Mouse (Mus musculus): Measurements from ENCODE around the gene Pias3.
"Not testable (repeated sequence)": the region's sequence is repeated elsewhere in the genome, so short reads cannot be mapped to it uniquely, and the experiment has no call there.

Pias3 gene

DNA sequence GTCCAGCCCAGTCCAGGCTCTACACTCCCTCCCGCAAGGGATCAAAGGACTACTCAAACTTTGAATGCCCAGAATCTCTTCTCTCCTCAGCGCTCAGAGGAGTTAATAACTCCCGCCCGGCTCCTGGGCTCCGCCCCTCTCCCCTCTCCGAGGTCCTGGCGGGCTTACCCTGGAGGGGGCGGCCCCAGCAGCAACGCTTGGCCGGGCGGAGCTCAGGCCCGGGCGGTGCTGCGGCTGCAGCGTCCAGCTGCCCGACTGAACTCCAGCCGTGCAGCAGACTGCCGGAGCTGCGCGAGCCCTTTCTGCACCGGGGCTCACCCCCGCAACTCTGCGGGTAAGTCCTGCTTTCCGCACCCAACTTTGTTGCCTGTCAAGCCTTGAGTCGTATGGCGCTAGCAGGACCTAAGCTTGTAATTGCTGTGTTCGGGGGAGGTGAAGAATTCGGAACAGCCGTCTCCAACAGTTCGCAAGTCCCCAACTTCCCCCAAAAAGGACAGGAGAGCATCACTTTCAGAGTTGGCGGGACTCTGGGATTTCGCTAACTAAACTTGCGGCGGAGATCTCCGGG lies at the start of gene Pias3:
Gene Pias3, plus strand, starts transcription at position 187 of the 568 bp plus-strand sequence.
- in situ Hi-C loops (cut with MboI, MseI): no loop called here

DNA sequence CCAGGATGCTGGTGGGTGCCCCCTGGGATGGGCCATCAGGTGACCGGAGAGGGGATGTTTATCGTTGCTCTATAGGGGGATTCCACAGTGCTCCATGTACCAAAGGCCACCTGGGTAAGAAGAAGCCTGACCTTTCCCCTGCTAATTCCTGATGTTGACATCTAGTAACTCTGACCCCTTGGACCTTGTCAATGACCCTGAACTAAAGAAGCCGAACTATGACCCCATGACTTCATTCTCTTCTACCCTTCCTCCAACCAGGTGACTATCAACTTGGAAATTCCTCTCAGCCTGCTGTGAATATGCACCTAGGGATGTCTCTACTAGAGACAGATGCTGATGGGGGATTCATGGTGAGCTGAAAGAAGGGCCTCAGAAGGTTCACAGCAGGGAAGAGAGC lies 48.8 kb upstream of the Pias3 start:
- in situ Hi-C loops (cut with MboI, MseI): no loop called here

DNA sequence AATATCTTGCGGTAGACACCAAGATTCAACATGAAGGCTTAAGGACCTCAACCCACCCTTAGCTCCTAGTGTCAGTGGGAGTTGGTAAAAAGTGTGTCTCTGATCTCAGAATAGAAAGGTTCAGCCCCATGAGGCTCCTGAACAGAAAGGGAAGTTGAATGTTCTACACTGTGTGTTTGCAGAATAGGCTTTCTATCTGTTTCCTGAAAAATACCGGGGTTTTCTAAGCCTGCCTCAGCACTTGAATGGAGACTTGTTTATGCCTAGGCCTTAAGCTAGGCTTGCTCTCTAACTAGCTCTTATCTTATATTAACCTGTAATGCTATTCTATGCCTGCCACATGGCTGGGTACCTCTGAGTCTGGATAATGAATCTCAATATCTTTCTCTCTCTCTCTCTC lies 35.3 kb upstream of the Pias3 start:
- in situ Hi-C loops (cut with MboI, MseI): no loop called here

DNA sequence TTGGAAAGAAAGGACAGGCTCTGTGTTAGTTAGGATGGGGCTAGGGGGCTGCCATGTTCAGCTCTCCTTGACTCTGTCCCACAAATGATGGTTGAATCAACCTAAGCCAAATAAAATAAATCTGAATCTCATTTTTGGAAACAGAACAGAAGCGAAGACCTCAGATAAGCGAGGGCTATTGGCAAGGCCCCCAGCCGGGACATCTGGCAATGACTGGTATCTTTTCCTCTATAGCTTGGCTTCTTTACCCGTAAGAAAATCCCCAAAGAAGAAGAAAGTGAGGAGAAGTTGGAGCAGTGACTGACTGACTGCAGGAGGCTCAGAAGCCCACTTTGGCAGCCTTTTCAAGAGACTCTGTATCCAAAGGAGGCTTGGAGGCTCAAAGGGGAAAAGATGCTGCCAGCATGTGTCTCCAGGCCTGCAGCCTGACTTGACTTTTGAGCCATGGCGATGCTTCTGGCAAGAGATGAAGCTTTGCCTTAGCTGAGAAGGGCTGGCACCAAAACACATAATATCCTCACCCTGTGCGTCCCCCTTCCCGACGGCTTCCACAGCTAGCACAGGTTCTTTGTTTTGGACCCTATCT lies 33.4 kb upstream of the Pias3 start:
- in situ Hi-C loops (cut with MboI, MseI): no loop called here

DNA sequence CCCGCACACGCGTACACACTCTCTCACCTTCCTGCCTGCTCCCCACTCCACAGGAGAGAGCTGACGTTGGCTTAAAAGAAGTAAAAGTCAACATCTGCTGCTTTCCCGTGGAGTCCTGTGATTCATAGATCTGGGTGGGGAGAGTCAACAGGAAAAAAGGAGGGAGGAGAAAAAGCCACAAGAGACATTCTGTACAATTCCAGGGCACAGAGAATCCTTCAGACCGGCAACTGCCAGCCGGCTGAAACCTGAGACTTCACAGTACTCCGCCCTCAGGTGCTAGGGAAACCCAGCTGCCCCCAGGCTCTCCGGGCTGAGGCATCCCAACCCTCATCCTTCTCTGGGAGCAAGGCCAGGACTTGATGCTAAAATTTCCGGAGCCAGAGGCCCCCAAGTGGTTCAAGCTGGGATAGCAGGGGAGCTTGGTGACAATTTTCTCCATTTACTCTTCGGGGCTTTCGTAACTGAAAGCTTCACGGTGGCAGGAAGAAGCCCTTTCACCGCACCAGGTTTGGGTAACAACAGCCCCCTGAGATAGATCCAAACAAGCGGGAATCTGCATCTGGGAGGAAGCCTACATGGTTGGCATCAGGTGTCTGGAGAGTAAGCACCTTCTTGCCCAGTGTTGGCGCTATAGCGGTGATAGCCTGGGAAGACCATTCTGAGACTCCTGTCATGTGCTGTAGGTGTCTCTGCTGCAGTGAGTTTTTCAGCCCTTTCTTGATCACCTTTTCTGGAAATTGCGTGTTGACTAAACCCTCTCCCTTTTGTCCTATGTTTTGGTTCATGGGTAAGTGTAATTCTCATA lies 32.5 kb upstream of the Pias3 start:
- in situ Hi-C loops (cut with MboI, MseI): no loop called here

DNA sequence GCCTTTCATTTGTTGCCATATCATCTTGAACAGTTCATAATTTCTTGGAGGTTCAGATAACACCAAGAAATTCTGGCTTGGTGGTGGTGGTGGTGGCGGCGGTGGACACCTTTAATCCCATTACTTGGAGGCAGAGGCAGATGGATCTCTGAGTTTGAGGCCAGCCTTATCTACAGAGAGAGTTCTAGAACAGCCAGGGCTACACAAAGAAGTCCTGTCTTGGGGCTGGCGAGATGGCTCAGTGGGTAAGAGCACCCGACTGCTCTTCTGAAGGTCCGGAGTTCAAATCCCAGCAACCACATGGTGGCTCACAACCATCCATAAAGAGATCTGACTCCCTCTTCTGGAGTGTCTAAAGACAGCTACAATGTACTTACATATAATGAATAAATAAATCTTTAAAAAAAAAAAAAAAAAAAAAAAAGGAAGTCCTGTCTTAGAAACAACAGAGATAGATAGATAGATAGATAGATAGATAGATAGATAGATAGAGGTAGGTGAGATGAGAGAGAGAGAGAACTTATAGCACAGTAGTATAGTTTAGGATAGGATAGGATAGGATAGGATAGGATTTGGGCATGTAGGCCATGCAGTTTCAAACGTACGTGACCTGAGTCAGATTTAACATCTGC lies 30.3 kb upstream of the Pias3 start:
- in situ Hi-C loops (cut with MboI, MseI): not testable (repeated sequence)

DNA sequence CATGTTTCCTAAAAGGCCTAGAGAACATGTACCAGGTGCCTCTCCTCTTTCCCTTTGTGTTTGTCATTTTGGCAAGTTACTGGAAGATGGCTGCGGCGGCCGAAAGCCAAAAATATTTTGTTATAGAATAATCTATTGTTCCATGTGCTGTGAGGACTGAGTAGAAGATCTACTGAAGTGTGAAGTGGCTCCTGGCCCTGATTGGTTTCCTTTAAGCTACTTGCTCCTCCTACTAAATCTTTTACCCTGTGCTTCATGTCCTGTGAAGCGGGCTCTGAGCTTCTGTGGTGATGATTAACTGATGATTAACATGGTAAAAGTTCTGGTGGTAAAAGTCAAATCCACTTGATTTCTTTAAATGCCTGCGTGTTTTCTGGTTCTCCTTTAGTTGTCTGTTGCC lies 29.3 kb upstream of the Pias3 start:
- in situ Hi-C loops (cut with MboI, MseI): no loop called here

DNA sequence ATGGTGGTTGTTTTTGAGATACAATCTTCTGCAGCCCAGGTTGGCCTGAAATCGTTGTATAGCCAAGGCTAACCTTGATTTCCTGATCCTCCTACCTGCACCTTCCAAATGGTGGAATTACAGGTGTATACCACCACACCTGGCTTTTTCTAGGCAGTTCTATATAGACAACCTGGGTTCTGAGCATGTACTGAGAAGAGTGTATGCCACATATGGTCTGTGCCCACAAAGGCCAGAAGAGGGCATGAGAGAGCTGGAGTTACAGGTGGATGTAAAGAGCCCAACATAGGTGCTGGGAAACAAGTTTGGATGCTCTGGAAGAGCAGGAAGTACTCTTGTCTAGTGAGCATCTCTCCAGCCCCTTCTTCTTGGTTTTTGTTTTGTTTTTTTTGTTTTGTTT lies 28.9 kb upstream of the Pias3 start:
- in situ Hi-C loops (cut with MboI, MseI): no loop called here

DNA sequence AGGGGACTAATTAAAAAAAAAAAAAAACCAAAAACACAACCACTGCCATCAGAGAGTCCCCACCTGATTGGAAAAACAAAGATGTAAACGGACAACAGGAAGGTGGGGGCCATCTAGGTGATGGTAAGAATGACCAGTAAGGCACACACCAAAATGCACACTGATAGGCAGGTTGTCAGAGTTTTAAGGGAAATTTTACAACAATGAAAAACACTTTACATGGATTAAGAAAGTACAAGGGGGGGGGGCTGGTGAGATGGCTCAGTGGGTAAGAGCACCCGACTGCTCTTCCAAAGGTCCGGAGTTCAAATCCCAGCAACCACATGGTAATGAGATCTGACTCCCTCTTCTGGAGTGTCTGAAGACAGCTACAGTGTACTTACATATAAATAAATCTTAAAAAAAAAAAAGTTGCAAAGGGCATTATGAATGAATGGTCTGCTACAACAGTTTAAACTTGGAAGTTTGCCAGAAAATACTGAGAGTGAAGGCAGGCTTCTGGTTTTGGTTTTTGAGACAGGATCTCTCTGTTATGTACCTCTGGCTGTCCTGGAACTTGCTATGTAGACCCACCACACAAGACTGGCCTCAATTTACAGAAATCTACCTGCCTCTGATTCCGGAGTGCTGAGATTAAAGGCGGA lies 27.6 kb upstream of the Pias3 start:
- in situ Hi-C loops (cut with MboI, MseI): no loop called here

DNA sequence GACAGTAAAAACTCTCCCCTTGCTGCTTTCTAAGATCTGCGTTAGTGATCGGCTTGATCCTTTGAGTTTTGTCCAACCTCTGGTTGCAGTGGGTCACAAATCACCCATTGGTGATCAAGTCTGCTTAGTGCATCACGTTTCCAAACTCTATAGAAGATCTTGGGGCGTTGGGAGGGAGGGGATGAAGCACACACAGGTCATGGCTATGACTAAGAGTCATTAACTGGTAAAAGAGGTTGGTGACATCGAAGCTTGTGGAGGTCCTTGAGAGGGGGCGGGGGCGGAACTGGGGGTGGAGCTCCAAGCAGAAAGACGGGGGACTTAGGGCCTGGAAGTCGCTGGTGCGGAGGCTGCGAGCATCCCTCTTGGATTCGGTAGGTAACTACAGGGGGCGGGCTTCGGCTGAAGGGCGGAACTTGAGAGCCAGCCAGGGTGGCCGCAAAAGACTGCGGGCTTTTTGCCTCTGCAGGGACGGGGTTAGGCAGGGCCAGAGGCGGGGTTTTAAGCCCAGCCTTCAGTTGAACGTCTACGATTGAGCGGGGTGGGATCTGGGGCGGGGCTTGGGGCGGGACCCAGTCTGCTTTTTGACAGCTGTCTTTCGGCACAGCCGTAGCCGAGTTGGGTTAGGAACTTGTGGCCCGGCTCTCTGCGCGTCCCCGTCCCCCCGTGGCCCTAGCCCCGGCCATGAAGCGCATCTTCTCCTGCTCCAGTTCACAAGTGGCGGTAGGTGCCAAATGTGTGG lies 26.3 kb upstream of the Pias3 start, which contains the start of gene Ankrd35:
Gene Ankrd35, plus strand, starts transcription at position 405 of the 742 bp plus-strand sequence.
- in situ Hi-C loops (cut with MboI, MseI): no loop called here

DNA sequence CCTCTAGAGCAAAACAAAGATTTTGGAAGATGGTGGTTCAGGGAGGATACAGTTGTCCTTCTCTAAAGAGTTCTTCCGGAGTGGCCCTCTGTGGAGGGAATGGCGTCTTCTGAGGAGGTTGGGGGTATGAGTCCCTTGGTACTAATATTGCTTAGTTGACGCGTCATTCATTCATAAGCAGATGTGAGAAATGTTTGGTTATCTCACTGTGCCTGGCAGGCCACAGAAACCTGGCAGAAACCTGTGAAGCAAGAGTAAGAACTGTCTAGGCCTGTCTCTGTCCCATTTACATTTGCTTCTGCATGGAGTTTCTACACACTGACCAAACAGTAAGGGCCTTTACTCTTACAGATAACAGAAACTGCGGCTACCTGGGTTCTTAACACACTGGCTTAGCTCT lies 24.7 kb upstream of the Pias3 start:
- in situ Hi-C loops (cut with MboI, MseI): no loop called here

DNA sequence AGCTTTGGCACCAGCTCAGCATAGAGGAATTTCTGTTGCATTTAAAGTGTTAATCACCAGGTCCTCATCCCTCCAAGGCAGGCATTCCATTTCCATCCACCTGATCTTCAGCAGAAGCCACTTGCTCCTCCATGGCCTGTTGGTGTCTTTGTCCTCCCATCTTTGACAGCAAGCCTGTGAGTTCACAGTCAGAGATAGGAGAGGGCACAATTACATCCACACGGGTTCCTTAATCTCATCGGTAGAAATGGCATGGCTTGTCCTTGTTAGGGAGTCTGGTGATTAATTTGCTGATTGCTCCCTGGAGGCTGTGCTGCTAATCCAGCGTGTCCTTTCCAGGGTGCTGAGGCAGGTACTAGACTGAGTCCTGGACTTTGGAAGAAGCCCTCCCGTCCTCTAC lies 22.7 kb upstream of the Pias3 start:
- in situ Hi-C loops (cut with MboI, MseI): no loop called here

DNA sequence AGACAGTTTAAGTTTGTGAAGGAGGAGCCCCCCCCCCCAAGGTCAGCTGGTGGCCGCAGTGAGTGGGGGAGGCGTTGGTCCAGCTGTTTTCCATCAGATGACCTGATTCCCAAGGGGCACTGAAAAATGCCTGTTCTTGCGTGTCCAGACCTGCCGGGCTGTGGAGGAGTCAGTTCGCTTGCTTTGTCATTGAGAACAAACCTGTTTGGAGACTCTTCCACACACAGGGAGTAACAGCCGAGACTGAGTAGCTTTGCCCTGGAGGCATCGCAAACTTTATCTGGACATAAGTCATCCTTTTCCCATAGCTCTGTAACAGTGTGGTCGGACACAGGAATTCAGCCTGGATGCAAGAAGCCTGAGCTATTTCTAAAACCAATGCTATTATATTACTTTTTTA lies 21.7 kb upstream of the Pias3 start:
- in situ Hi-C loops (cut with MboI, MseI): no loop called here

DNA sequence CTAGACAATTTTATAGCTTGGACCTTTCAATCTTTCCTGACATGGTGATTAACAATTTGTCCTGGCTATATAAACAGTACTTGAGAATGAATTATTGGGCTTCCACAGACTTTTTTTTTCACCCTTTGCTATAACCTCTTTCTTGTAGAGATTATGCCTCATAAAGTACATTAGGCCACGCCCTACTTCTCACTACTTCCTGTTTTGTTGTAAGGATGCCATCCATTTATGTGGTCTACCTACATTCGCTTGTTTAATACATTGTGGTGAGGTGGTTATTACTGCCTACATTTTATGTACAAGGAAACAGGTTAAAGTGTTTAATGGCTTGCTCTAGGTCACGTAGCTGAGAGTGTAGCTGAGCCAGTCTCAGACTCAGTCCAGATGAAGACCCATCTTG lies 21.0 kb upstream of the Pias3 start:
- in situ Hi-C loops (cut with MboI, MseI): no loop called here

DNA sequence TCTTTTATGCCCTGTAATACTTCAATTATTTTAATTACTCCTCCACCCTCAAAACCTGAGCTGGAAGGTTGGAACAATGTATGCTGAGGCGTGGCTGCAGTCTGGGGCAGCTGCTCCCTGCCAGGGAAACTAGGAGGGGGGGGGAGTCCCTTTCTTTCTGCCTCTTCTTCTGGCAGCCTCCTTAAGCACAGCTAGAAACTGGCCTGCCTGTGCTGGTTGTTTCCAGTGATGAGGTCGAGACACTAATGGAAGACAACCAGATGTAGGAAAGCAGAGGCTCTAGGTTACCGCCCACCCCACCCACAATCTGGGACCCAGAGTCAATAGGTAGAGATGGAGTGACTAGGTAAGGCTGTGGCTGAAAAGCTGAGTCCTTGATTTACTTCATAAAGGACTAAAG lies 20.5 kb upstream of the Pias3 start:
- in situ Hi-C loops (cut with MboI, MseI): no loop called here

DNA sequence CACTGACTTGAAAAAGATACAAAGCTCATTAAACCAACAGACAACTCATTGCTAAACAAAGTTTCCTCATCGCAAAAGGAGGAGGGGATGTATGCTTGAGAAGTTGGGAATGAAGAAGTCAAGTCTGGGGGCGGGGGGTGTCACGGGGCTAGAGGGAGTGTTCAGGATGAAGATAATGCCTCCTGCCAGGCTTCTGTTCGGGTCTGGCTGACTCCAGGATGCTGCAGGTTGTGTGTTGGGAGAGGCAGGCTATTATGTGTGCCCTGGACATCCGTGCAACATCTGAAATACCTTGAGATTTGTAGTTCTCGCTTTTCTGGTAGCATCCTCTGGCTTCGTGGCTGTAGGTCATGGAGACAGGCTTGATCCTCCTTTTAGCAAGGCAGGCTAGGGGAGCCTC lies 17.7 kb upstream of the Pias3 start:
- in situ Hi-C loops (cut with MboI, MseI): no loop called here

DNA sequence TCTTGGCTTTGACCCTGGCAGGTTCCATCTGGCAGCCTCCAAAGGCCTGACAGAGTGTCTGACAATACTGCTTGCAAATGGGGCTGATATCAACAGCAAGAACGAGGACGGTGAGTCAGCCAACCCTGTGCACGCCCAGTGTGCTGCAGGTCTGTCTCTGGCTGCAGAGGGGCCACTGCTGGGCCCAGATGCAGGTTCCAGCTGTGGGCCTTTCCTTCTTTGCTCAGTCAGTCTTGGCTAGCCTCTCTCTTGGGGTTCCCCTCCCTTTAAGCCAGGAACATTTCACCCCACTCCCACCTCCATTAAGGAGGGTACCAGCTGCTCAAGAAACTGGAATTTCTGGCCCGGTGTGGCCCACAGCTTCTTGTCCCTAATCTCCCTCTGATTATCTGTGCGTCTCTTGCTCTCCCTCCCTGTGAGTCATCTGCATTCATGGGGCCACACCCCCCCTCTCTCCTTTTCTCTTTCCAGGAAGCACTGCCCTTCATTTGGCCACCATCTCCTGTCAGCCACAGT lies 17.0 kb upstream of the Pias3 start:
- in situ Hi-C loops (cut with MboI, MseI): no loop called here

DNA sequence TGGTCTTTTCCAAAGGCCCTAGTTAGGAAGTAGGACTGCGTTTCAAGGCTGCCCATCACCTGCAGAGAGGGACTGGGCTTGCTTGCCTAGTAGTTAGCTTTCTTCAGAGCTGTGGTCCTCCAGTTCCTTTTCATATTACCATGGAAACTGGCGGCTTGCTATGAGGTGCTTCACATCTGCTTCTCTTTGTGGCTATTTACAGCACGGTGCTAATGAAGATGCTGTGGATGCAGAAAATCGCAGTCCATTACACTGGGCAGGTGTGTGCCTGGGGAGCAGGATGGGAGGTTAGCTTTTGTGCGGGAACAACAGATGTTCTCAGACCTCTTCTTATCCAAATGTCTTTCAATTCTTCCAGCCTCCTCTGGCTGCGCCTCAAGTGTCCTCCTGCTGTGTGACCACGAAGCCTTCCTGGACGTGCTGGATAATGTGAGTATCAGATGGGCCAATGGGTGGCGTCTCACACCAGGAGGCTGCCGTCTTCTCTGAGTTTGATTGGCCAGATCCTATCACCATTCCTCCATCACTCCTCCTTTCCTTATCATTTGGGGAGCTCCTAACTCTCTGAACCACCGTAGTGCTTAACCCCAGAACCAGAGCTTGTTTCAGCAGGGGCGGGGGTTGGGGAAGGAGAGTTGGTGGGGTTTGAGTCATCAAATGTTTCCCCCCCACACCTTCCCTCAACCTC lies 15.8 kb upstream of the Pias3 start:
- in situ Hi-C loops (cut with MboI, MseI): no loop called here

DNA sequence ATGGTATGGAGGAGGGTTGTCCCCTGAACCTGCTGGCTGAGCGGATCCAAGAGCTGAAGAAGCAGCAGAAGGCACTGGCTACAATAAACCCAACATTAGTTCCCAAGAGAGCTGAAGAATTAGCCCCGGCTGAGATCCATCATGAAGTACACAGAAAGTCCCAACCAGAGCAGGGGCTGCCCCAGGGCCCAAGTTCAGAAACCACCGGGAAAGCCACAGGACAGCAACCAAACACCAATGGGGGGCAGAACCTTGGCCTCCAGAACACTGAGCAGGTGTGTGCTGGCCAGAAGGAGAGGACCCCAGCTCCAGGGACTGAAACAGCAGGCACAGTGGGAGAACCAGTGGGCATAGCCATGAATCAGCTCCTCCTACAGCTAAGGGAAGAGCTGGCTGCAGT lies 12.7 kb upstream of the Pias3 start:
- in situ Hi-C loops (cut with MboI, MseI): no loop called here

DNA sequence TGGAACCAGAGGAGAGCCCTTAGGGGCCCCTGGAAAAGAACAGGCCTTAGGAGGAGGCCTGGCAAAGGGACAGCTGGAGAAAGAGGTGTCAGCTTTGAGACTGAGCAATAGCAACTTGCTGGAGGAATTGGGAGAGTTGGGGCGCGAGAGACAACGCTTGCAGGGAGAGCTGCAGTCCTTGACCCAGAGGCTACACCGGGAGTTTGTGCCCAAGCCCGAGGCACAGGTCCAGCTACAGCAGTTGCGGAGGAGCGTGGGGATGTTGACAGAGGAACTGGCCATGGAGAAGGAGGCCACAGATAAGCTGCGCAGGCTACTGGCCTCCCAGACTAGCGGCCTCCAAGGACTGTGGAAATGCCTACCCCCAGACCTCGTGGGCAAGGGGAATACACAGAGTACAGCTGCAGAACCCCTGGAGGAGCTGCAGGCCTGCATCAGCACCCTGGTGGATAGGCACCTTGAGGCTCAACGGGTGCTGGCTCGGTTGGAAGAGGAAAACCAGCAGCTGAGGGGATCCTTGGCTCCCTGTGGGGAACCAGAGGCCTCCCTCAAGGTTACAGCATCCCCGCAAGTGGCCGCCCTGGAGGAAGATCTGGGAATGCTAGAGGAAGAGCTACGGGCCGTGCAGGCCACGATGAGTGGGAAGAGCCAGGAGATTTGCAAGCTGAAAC lies 11.9 kb upstream of the Pias3 start:
- in situ Hi-C loops (cut with MboI, MseI): no loop called here

Measured in T-helper 1 cell (primary cell).